Mouse (Mus musculus): ENCODE measurements around the gene Gm2a. TPM values are rescaled to one million over a fixed set of nuclear protein-coding genes. Genes with fewer than 3 reads are reported as not detected.

Gene Gm2a
- total and polyA plus RNA-seq, 3 experiments: 0.19 to 0.52 TPM; not detected in 1

DNA sequence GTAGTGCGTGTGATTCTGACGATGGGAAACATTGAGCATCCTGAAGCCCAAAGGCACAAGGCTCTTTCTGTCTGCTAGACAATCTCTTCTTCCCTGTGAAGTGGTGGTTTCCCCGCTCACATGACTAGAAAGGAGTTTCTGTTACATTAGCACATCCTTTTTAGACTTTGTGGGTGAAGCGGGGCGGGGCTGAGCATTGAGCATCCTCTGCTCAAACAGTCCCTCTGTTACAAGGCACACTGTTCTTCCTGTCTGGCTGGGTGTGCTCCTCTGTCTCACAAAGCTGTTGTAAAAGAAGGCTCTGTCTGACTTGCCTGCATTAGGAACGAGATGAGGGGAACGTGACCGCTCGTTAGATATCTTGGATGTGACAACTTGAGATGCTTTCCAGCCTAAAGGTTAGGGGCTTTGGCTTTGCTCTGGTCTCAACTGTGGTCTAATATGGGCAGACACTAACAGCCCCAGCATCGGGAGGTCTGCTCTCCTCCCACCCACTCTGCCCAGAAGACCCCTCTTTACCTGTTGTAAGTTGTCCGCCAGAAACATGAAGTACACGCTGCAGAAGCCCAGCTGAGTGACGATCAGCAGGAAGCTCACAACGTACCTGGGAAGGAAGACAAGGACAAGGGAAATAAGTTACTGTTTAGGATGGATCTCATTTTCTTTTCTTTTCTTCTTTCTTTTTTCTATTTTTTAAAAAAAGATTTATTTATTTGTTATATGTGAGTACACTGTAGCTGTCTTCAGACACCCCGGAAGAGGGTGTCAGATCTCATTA is 39.0 kb downstream of the Gm2a start:
- Histone ChIP-seq H3K36me3 (ENCODE audit: control insufficient read depth in 1 of 2, insufficient read depth in 2 of 2, low read length in 2 of 2) (peaks cover 0 to 15% of the 10 kb centered on the region in 2 experiments; a peak in 2 of 4 replicates), H3K4me1 (ENCODE audit: control insufficient read depth in 1 of 2, insufficient read depth in 2 of 2, low read length in 2 of 2) (peaks cover 13% of the 10 kb centered on the region in 2 experiments), H3K9ac (ENCODE audit: control insufficient read depth, low read depth, low read length, poor library complexity, severe bottlenecking) (no peak overlapping the region), H3K9me3 (replicated peaks; ENCODE audit: insufficient read depth, low read length) (no peaks in the 10 kb centered on the region), H3K27me3 (ENCODE audit: control insufficient read depth in 1 of 2, insufficient read depth in 2 of 2, low read length in 2 of 2) (no peaks in the 10 kb centered on the region; a peak in 1 of 4 replicates), H3K79me2 (ENCODE audit: control insufficient read depth, insufficient read depth, low read length, poor library complexity) (no peaks in the 10 kb centered on the region), H3K27ac (ENCODE audit: control insufficient read depth, low read depth, low read length) (no peak overlapping the region), H3K4me3 (ENCODE audit: control insufficient read depth in 1 of 2, insufficient read depth in 1 of 2, low read depth in 2 of 2, low read length in 2 of 2) (no peak overlapping the region)
- TF ChIP-seq POLR2AphosphoS5 (IDR thresholded peaks at IDR 0.05; ENCODE audit: borderline replicate concordance, low read depth, low read length): no peak
- no peak for DNase-seq (ENCODE audit: low read depth, low spot score)

DNA sequence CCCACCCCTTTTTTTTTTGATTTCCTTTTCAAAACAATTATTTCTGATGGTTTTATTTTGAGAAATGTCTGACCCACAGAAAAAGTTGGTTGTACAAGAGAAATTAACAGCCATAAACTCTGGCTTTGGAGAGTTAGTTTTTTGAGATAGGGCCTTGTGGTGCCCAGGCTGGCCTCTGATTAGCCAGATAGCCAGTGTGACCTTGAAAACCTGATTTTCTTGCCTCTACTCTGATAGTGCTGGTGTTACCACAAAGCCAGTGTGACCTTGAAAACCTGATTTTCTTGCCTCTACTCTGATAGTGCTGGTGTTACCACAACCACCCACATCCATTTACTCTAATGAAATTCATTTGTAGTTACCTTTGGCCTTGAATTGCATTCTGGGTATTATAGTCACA is 39.7 kb downstream of the Gm2a start:
- Histone ChIP-seq H3K4me1 (ENCODE audit: control insufficient read depth in 1 of 2, insufficient read depth in 2 of 2, low read length in 2 of 2) (peaks cover 9 to 11% of the 10 kb centered on the region in 2 experiments), H3K4me3 (ENCODE audit: control insufficient read depth in 1 of 2, insufficient read depth in 1 of 2, low read depth in 2 of 2, low read length in 2 of 2) (no peak overlapping the region), H3K27ac (ENCODE audit: control insufficient read depth, low read depth, low read length) (no peak overlapping the region), H3K36me3 (ENCODE audit: control insufficient read depth in 1 of 2, insufficient read depth in 2 of 2, low read length in 2 of 2) (peaks cover 0 to 11% of the 10 kb centered on the region in 2 experiments; a peak in 2 of 4 replicates), H3K27me3 (ENCODE audit: control insufficient read depth in 1 of 2, insufficient read depth in 2 of 2, low read length in 2 of 2) (no peaks in the 10 kb centered on the region; a peak in 1 of 4 replicates), H3K9me3 (replicated peaks; ENCODE audit: insufficient read depth, low read length) (no peaks in the 10 kb centered on the region), H3K9ac (ENCODE audit: control insufficient read depth, low read depth, low read length, poor library complexity, severe bottlenecking) (no peak overlapping the region), H3K79me2 (ENCODE audit: control insufficient read depth, insufficient read depth, low read length, poor library complexity) (no peaks in the 10 kb centered on the region)
- no peak for DNase-seq (ENCODE audit: low read depth, low spot score)
- TF ChIP-seq MEF2A (IDR thresholded peaks at IDR 0.05; ENCODE audit: extremely low read depth, insufficient replicate concordance, low read depth, low read length, poor library complexity, severe bottlenecking): no peak

DNA sequence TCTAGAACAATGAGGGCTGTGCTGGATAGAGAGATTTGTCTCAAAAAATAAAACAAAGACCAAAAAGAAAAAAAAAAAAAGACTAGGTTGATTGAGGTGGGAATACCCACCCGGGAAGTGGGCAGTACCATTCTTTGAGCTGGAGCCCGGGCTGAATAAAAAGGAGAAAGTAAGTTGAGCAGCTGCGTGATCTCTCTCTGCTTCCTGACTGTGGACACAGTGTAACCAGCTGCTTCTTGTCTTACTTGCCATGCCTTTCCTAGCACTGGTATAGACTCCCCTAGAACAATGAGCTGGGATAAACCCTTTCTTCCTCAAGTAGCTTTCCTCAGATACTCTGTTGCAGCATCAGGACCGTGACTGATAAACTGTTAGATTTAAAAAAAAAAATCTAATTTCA is 43.6 kb downstream of the Gm2a start:
- Histone ChIP-seq H3K79me2 (ENCODE audit: control insufficient read depth, insufficient read depth, low read length, poor library complexity) (no peaks in the 10 kb centered on the region), H3K9ac (ENCODE audit: control insufficient read depth, low read depth, low read length, poor library complexity, severe bottlenecking) (no peak overlapping the region), H3K4me1 (ENCODE audit: control insufficient read depth in 1 of 2, insufficient read depth in 2 of 2, low read length in 2 of 2) (no peaks in the 10 kb centered on the region), H3K27ac (ENCODE audit: control insufficient read depth, low read depth, low read length) (no peak overlapping the region), H3K27me3 (ENCODE audit: control insufficient read depth in 1 of 2, insufficient read depth in 2 of 2, low read length in 2 of 2) (no peaks in the 10 kb centered on the region; a peak in 1 of 4 replicates), H3K36me3 (ENCODE audit: control insufficient read depth in 1 of 2, insufficient read depth in 2 of 2, low read length in 2 of 2) (no peaks in the 10 kb centered on the region), H3K4me3 (ENCODE audit: control insufficient read depth in 1 of 2, insufficient read depth in 1 of 2, low read depth in 2 of 2, low read length in 2 of 2) (no peak overlapping the region), H3K9me3 (replicated peaks; ENCODE audit: insufficient read depth, low read length) (no peaks in the 10 kb centered on the region)
- TF ChIP-seq MXI1 (IDR thresholded peaks at IDR 0.05; ENCODE audit: low read depth, low read length): no peak
- no peak for TF ChIP-seq RCOR1 (IDR thresholded peaks at IDR 0.05; ENCODE audit: low read depth, low read length)
- no peak for TF ChIP-seq MYC (IDR thresholded peaks at IDR 0.05; ENCODE audit: low read depth, low read length)
- no peak for TF ChIP-seq SIN3A (IDR thresholded peaks at IDR 0.05; ENCODE audit: low read length)
- TF ChIP-seq CHD1 (IDR thresholded peaks at IDR 0.05; ENCODE audit: low read depth, low read length): no peak
- TF ChIP-seq USF1 (IDR thresholded peaks at IDR 0.05; ENCODE audit: low read depth, low read length): no peak
- TF ChIP-seq ETS1 (IDR thresholded peaks at IDR 0.05; ENCODE audit: low read depth, low read length): no peak
- no peak for TF ChIP-seq MAZ (IDR thresholded peaks at IDR 0.05; ENCODE audit: low read depth, low read length)
- DNase-seq (ENCODE audit: low read depth, low spot score): no peak
